Mouse (Mus musculus) spleen, adult 2 months (tissue): ENCODE results near the gene Gm11985.

ENCODE experiments used
- CTCF ChIP-seq: fragments of 200-500 bp; IDR thresholded peaks from 2 replicates; pipeline ENCODE4 v1.5.1; 2011; ENCODE audit warnings: mild to moderate bottlenecking, inconsistent platforms; ENCODE audit not compliant: insufficient read depth, insufficient read length, insufficient replicate concordance; ENCODE audit errors: extremely low read depth
- POLR2A ChIP-seq: fragments of 200-500 bp; IDR thresholded peaks from 2 replicates; pipeline ENCODE4 v1.6.1; 2011; ENCODE audit warnings: low read depth, low read length, inconsistent platforms

GRCm38 (mm10) chr11:7147536-7147935 lies 40.8 kb downstream of the Gm11985 start:
- TF ChIP-seq CTCF = no peak
- TF ChIP-seq POLR2A = no peak
